ENCODE assay signal across 8 mouse cellular contexts in the genomic region with DNA sequence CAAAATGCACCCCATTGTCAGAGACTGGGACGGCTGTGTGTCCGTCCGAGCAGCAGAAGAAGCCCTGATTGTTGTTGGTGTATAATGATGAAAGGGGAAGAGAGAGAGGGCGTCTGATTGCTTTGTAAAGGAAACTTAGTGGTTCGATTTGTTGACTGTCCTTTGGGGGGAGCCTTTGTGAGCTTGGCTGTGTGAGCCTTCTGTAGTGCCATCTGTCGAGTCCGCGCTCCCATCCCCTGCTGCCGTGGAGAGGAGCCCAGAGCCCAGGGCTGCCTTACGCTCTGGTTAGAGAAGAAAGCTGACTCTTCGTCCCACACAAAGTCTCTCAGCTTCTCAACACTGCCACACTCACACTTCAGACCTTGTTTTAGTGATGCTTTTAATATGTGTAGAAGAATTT. TPM values are rescaled to one million over a fixed set of nuclear protein-coding genes. Genes with fewer than 3 reads are reported as not detected.
DNase-seq lines count a peak whose midpoint lies in the region; TF ChIP-seq lines count a peak whose summit lies in the region.

No protein-coding gene starts in this region.

- peaks cover 15% of the 10 kb centered on the region for H3K4me1 ChIP-seq in olfactory bulb, adult 2 months (ENCODE audit: control insufficient read depth, insufficient read depth, low read length)
- peaks cover 12% of the 10 kb centered on the region for H3K4me1 ChIP-seq in kidney, adult 2 months (ENCODE audit: control insufficient read depth, insufficient read depth, low read length)

- 32% methylated on average over 11 of the region's 11 CpGs for WGBS in olfactory bulb, adult 2 months
- WGBS in kidney, adult 2 months: 84% methylated on average over 11 of the region's 11 CpGs

- no peaks in the 10 kb centered on the region for H3K27me3 ChIP-seq in kidney, adult 2 months (replicated peaks; ENCODE audit: control insufficient read depth, insufficient read depth, low read length)

- peaks cover 7% of the 10 kb centered on the region for H3K36me3 ChIP-seq in kidney, adult 2 months (ENCODE audit: control insufficient read depth, insufficient read depth, low read length)

- no peak for TF ChIP-seq POLR2A in olfactory bulb, adult 2 months (IDR thresholded peaks at IDR 0.05; ENCODE audit: insufficient read depth, low read depth, low read length)
- no peak for TF ChIP-seq POLR2A in kidney, adult 2 months (IDR thresholded peaks at IDR 0.05; ENCODE audit: low read depth, low read length)

- no peak overlapping the region for H3K4me3 ChIP-seq in olfactory bulb, adult 2 months (ENCODE audit: insufficient read depth, low read depth, low read length)
- no peak overlapping the region for H3K4me3 ChIP-seq in kidney, adult 2 months (ENCODE audit: insufficient read depth, low read depth, low read length)

- peak; percentile 74 for DNase-seq in cerebellum, adult 8-10 months
- DNase-seq in frontal cortex, postnatal 10 days (ENCODE audit: low spot score in 2 of 2): peak; percentile 46 to 54
- DNase-seq in left cerebral cortex, adult 11 months (ENCODE audit: low spot score): peak; percentile 41
- DNase-seq in thymus, adult 18-20 months: no peak
- DNase-seq in kidney, adult 2 months: no peak
- DNase-seq in Muller cell, postnatal 12 days (ENCODE audit: inconsistent ontology term): no peak
- no peak for DNase-seq in thymus, postnatal 36 days

- H3K27ac ChIP-seq in olfactory bulb, adult 2 months (ENCODE audit: insufficient read depth, low read depth, low read length): peak overlapping the region; percentile 17; the same call in 1 of the 2 replicates
- no peak overlapping the region for H3K27ac ChIP-seq in kidney, adult 2 months (ENCODE audit: insufficient read depth, low read depth, low read length)

- TF ChIP-seq CTCF in olfactory bulb, adult 2 months (IDR thresholded peaks at IDR 0.05; ENCODE audit: insufficient read depth, low read depth, low read length): no peak
- TF ChIP-seq CTCF in kidney, adult 2 months (conservative IDR thresholded peaks at IDR 0.05; ENCODE audit: insufficient read depth, insufficient read length, low read depth, low read length): no peak

RNA-seq across cellular contexts. Expression of a gene that starts 36.8 kb away (rescaled TPM):
- polyA plus RNA-seq in olfactory bulb, adult 2 months (2012; ENCODE audit: insufficient read depth, insufficient read length, low replicate concordance, missing spikeins): not detected in 2 replicates
- polyA plus RNA-seq in kidney, adult 2 months (2012; rRNA removed): 4.7 and 5.1 TPM in 2 replicates

RNA-seq across cellular contexts. Expression of a gene that starts 51.8 kb away (rescaled TPM):
- polyA plus RNA-seq in olfactory bulb, adult 2 months (2012; ENCODE audit: insufficient read depth, insufficient read length, low replicate concordance, missing spikeins): not detected in 2 replicates
- polyA plus RNA-seq in kidney, adult 2 months (2012; rRNA removed): 0.03 and 0.14 TPM in 2 replicates

RNA-seq across cellular contexts. Expression of a gene that starts 57.7 kb away (rescaled TPM):
- polyA plus RNA-seq in olfactory bulb, adult 2 months (2012; ENCODE audit: insufficient read depth, insufficient read length, low replicate concordance, missing spikeins): not detected in 2 replicates
- polyA plus RNA-seq in kidney, adult 2 months (2012; rRNA removed): 1.5 and 1.6 TPM in 2 replicates

Comparison
In these comparisons a context has a peak if more than half of its experiments do, and no peak if none do; other contexts are left out.
1. DNase-seq: peak in cerebellum, adult 8-10 months (single experiment), frontal cortex, postnatal 10 days (2 of 2) and left cerebral cortex, adult 11 months (single experiment); none in thymus, adult 18-20 months (0 of 2), kidney, adult 2 months (single experiment), Muller cell, postnatal 12 days (single experiment) and thymus, postnatal 36 days (0 of 2).